Mouse (Mus musculus) small intestine, adult 2 months (tissue): ENCODE data around the gene Hist1h4f. TPM values are rescaled to one million over a fixed set of nuclear protein-coding genes. Genes with fewer than 3 reads are reported as not detected.

Source experiments
- H3K27ac ChIP-seq: fragments of 200-500 bp; 2 replicates; pipeline ENCODE4 v1.5.1; 2012; ENCODE audit warnings: low read depth, low read length, control low read depth, inconsistent platforms; ENCODE audit not compliant: insufficient read depth
- H3K27me3 ChIP-seq: fragments of 200-500 bp; 2 replicates; pipeline ENCODE4 v1.6.1; 2012; ENCODE audit warnings: mild to moderate bottlenecking, moderate library complexity, low read length, inconsistent platforms; ENCODE audit not compliant: control insufficient read depth, insufficient read depth
- H3K36me3 ChIP-seq: fragments of 200-500 bp; 2 replicates; pipeline ENCODE4 v1.6.1; 2012; ENCODE audit warnings: mild to moderate bottlenecking, low read length, control low read depth, inconsistent platforms; ENCODE audit not compliant: control insufficient read depth, insufficient read depth
- H3K4me1 ChIP-seq: fragments of 200-500 bp; 2 replicates; pipeline ENCODE4 v1.6.1; 2012; ENCODE audit warnings: low read length, inconsistent platforms, mixed read lengths; ENCODE audit not compliant: control insufficient read depth, insufficient read depth, insufficient read length
- H3K4me3 ChIP-seq: fragments of 200-500 bp; 2 replicates; pipeline ENCODE4 v1.5.1; 2012; ENCODE audit warnings: low read depth, mild to moderate bottlenecking, control low read depth, inconsistent platforms, low read length, moderate library complexity
- CTCF ChIP-seq: fragments of 200-500 bp; IDR thresholded peaks from 2 replicates; pipeline ENCODE4 v1.5.1; 2012; ENCODE audit warnings: low read depth, mild to moderate bottlenecking, control low read depth, inconsistent platforms, low read length, moderate library complexity, mixed read lengths; ENCODE audit not compliant: insufficient replicate concordance, insufficient read length; ENCODE audit errors: extremely low read depth
- POLR2A ChIP-seq: fragments of 200-500 bp; IDR thresholded peaks from 2 replicates; pipeline ENCODE4 v1.6.1; 2012; ENCODE audit warnings: low read depth, mild to moderate bottlenecking, control low read depth, inconsistent platforms, low read length, moderate library complexity
- WGBS: fragments of 180-500 bp; shearing (Covaris S2); methylation state at CpG from one replicate; pipeline ENCODE4 v1.1.7; 2018; 5-methylcytosine and 5-hydroxymethylcytosine counted together
- polyA plus RNA-seq: library from polyadenylated mRNA; depleted of rRNA; stranded (reverse); fragments of >200 nt; gene quantifications from 2 replicates; pipeline ENCODE4 v1.2.3, GENCODE M21; 2012; rRNA removed

The Hist1h4f gene
- polyA plus RNA-seq, 1 experiment: 13.6 TPM

DNA sequence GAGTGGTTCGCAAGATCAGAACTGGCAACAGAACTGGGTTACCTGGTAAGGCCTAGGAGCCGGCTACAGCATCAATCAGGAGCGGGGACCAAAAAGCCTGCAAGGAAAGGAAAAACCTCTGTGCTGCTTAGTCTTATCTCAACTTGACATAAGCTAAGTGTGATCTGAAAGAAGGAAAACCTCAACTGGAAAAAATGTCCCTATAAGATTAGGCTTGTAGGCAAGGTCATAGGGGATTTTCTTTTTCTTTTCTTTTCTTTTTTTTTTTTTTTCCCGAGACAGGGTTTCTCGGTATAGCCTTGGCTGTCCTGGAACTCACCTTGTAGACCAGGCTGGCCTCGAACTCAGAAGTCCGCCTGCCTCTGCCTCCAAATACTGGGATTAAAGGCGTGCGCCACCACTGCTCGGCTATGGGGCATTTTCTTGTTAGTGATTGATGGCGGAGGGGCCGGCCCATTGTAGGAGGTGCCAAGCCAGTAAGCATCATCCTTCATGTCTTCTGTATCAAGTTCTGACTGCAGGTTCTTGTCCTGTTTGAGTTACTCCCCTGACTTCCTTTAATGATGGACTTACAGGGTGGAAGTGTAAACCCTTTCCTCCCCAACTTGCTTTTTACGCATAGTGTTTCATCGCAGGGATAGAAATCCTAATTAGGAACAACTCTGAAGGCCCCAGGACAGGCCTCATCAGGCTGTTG, 44.5 kb downstream of the Hist1h4f start:
- peaks cover 2% of the 10 kb centered on the region; the same call in 1 of the 2 replicates for H3K4me1 ChIP-seq
- no peaks in the 10 kb centered on the region for H3K36me3 ChIP-seq
- H3K27me3 ChIP-seq: no peaks in the 10 kb centered on the region
- WGBS: 78% methylated on average over 14 of the region's 14 CpGs
- H3K27ac ChIP-seq: no peak overlapping the region
- H3K4me3 ChIP-seq: no peak overlapping the region
- TF ChIP-seq CTCF (no peak), POLR2A (no peak)

DNA sequence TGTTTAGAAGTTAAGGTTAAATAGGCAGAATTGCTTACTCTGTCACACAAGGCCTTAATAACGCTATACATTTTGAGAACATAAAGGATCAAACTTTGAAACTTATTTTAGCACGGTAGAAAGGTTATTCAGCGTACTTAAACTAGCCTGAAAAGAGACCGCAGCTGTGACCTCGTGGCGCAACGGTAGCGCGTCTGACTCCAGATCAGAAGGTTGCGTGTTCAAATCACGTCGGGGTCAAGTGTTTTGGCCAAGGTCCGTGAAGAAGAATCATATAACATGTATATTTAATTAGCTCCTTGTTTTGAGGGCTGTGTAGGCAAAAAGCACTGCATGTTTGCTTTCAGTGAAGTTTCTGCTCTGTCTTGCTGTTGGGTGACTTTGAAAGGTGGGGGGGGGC, 45.1 kb downstream of the Hist1h4f start:
- no peak overlapping the region for H3K27ac ChIP-seq
- no peak for TF ChIP-seq CTCF
- no peak for TF ChIP-seq POLR2A
- H3K4me1 ChIP-seq: peaks cover 2% of the 10 kb centered on the region; the same call in 1 of the 2 replicates
- no peaks in the 10 kb centered on the region for H3K27me3 ChIP-seq
- WGBS: 46% methylated on average over 13 of the region's 13 CpGs
- no peak overlapping the region for H3K4me3 ChIP-seq
- no peaks in the 10 kb centered on the region for H3K36me3 ChIP-seq

DNA sequence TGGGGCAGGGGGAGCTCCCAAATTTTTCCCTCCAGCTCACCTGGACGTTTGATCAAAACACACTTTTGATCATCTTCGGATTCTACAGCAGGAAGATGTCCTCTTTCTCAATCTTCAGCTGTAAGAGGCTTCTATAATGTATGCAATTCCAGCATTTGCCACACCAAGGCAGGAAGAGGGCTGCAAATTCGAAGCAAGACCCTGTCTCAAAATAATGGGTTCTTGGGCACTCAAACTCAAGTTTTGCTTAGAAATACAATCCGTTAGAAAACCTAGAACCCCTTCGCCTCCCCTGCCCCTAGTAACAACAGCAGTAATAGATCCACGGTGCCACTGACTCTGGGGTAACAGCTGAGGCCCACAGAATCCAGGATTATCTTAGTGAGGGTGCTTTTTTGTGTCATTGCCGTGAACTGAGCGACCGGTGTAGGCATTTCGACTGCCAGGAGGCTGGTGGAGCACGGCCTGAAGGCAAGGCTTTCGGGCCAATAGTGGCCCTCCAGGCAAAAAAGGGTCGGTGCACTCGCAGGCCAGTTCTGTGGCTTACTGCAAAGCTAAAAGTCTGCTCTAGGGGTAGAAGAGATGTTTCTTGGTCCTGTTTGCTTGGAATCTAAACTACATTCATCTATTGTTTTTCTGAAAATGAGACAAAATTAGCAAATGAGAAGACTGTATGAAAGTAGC, 45.6 kb downstream of the Hist1h4f start:
- H3K27ac ChIP-seq: no peak overlapping the region
- TF ChIP-seq CTCF: no peak
- no peak for TF ChIP-seq POLR2A
- H3K4me3 ChIP-seq: no peak overlapping the region
- peaks cover 2% of the 10 kb centered on the region; the same call in 1 of the 2 replicates for H3K4me1 ChIP-seq
- H3K27me3 ChIP-seq: no peaks in the 10 kb centered on the region
- H3K36me3 ChIP-seq: no peaks in the 10 kb centered on the region
- 69% methylated on average over 14 of the region's 14 CpGs for WGBS

DNA sequence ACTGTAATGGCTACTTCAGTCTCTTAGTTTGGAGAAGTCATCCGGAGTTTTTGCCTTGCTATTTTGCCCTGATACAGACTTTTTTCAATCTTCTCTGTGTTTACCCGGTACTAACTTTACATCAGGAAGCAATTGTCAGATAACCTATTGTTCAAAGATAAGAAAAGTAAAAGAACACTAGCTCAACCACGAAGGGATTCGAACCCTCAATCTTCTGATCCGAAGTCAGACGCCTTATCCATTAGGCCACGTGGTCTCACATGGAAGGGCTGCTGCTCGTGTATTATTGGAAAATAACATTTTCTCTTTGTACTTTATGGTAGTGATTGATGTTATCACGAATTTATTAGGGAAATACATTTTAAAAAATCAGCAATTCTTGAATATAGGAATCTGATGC, 47.7 kb downstream of the Hist1h4f start:
- no peaks in the 10 kb centered on the region for H3K36me3 ChIP-seq
- TF ChIP-seq POLR2A (no peak), CTCF (no peak)
- no peaks in the 10 kb centered on the region for H3K27me3 ChIP-seq
- no peak overlapping the region for H3K27ac ChIP-seq
- H3K4me1 ChIP-seq: no peaks in the 10 kb centered on the region
- 7% methylated on average over 9 of the region's 9 CpGs for WGBS
- H3K4me3 ChIP-seq: no peak overlapping the region

- Histone ChIP-seq H3K27ac (no peak overlapping the region), H3K4me1 (peaks cover 3% of the 10 kb centered on the region; the same call in 1 of the 2 replicates), H3K36me3 (no peaks in the 10 kb centered on the region), H3K4me3 (no peak overlapping the region), H3K27me3 (no peaks in the 10 kb centered on the region)
- 83% methylated on average over 4 of the region's 4 CpGs for WGBS
- TF ChIP-seq CTCF (no peak), POLR2A (no peak)
These were observed 48.5 kb downstream of the Hist1h4f start for GRCm38 (mm10) chr13:23502916-23503315.

GRCm38 (mm10) chr13:23502031-23502567, 49.3 kb downstream of the Hist1h4f start:
- 67% methylated on average over 9 of the region's 9 CpGs for WGBS
- H3K4me3 ChIP-seq: no peak overlapping the region
- no peaks in the 10 kb centered on the region for H3K27me3 ChIP-seq
- H3K27ac ChIP-seq: no peak overlapping the region
- TF ChIP-seq CTCF: no peak
- TF ChIP-seq POLR2A: no peak
- H3K4me1 ChIP-seq: peaks cover 3% of the 10 kb centered on the region; the same call in 1 of the 2 replicates
- no peaks in the 10 kb centered on the region for H3K36me3 ChIP-seq

DNA sequence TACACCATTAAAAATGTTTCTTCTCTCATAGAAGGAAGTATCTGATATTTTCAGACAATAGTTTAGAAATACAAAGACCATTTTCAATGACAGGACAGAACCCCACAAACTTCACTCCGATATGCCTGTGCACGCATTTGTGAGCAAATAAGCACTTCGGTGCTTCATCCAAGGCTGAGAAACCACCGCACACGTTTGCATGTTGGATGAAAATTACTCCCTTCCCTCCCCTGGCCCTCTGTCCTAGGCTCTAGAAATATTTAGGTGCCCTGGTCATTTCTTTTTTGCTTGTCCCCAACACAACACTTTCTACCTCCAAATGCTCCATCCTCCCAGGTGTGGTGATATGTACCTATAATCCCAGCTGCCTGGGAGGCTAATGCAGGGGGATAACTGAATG, 49.9 kb downstream of the Hist1h4f start:
- no peak overlapping the region for H3K4me3 ChIP-seq
- H3K27me3 ChIP-seq: no peaks in the 10 kb centered on the region
- H3K4me1 ChIP-seq: peaks cover 3% of the 10 kb centered on the region; the same call in 1 of the 2 replicates
- 57% methylated on average over 5 of the region's 5 CpGs for WGBS
- H3K27ac ChIP-seq: no peak overlapping the region
- TF ChIP-seq POLR2A: no peak
- TF ChIP-seq CTCF: no peak
- no peaks in the 10 kb centered on the region for H3K36me3 ChIP-seq

Other genes starting within 250 kb of the Hist1h4f start
- gene Zfp322a, start 182.4 kb downstream of the Hist1h4f start, polyA plus RNA-seq: 0.15 and 0.20 TPM in 2 replicates
- gene Abt1, start 127.8 kb downstream of the Hist1h4f start, polyA plus RNA-seq: 0.95 and 1.2 TPM in 2 replicates
- 0.05 TPM in 1 of 2 replicates, not detected in the other for gene Btn1a1, start 85.7 kb downstream of the Hist1h4f start, polyA plus RNA-seq
- gene Btn2a2, start 62.8 kb downstream of the Hist1h4f start, polyA plus RNA-seq: not detected in 2 replicates
- gene Hist1h4h, start 20.6 kb downstream of the Hist1h4f start, polyA plus RNA-seq: 39.6 and 71.6 TPM in 2 replicates
- 631 and 1,420 TPM in 2 replicates for gene Hist1h2af, start 17.7 kb downstream of the Hist1h4f start, polyA plus RNA-seq
- gene Hist1h3g, start 16.2 kb downstream of the Hist1h4f start, polyA plus RNA-seq: 43.4 and 65.8 TPM in 2 replicates
- gene Hist1h2bh, start 8.3 kb downstream of the Hist1h4f start, polyA plus RNA-seq: 2.4 and 5.1 TPM in 2 replicates
- gene Hist1h3f, start 7.6 kb downstream of the Hist1h4f start, polyA plus RNA-seq: 9.6 and 13.1 TPM in 2 replicates
- 0.27 and 0.29 TPM in 2 replicates for gene Hist1h1d, start 1.6 kb upstream of the Hist1h4f start, polyA plus RNA-seq
- gene Hist1h3e, start 10.7 kb upstream of the Hist1h4f start, polyA plus RNA-seq: 27.6 and 43.3 TPM in 2 replicates
- gene Hist1h2ae, start 19.6 kb upstream of the Hist1h4f start, polyA plus RNA-seq: 27.3 and 38.0 TPM in 2 replicates
- gene Hist1h2bg, start 19.7 kb upstream of the Hist1h4f start, polyA plus RNA-seq: 32.8 and 51.3 TPM in 2 replicates
- 9.0 and 24.6 TPM in 2 replicates for gene Hist1h2bf, start 22.5 kb upstream of the Hist1h4f start, polyA plus RNA-seq
- gene Hist1h2ad, start 22.7 kb upstream of the Hist1h4f start, polyA plus RNA-seq: 21.3 and 30.3 TPM in 2 replicates
- 11.5 and 24.2 TPM in 2 replicates for gene Hist1h3d, start 24.1 kb upstream of the Hist1h4f start, polyA plus RNA-seq
- gene Hist1h4d, start 29.9 kb upstream of the Hist1h4f start, polyA plus RNA-seq: 10.1 and 13.8 TPM in 2 replicates
- gene Hist1h2be, start 69.5 kb upstream of the Hist1h4f start, polyA plus RNA-seq: 1.5 and 1.8 TPM in 2 replicates
- gene Hist1h1e, start 70.9 kb upstream of the Hist1h4f start, polyA plus RNA-seq: 2.2 and 2.4 TPM in 2 replicates
- gene Hist1h2ac, start 132.3 kb upstream of the Hist1h4f start, polyA plus RNA-seq: 3.1 and 4.0 TPM in 2 replicates
- gene Hist1h2bc, start 132.6 kb upstream of the Hist1h4f start, polyA plus RNA-seq: 210 and 772 TPM in 2 replicates
- not detected in 2 replicates for gene Hist1h1t, start 144.2 kb upstream of the Hist1h4f start, polyA plus RNA-seq
- gene Hist1h4c, start 146.8 kb upstream of the Hist1h4f start, polyA plus RNA-seq: 13.7 and 17.8 TPM in 2 replicates
- gene Hfe, start 159.2 kb upstream of the Hist1h4f start, polyA plus RNA-seq: 3.5 and 7.7 TPM in 2 replicates
- gene Hist1h1c, start 187.2 kb upstream of the Hist1h4f start, polyA plus RNA-seq: 25.6 and 68.0 TPM in 2 replicates
- 39.3 and 49.1 TPM in 2 replicates for gene Hist1h3c, start 194.0 kb upstream of the Hist1h4f start, polyA plus RNA-seq
- 17.8 and 19.7 TPM in 2 replicates for gene Hist1h2bb, start 195.1 kb upstream of the Hist1h4f start, polyA plus RNA-seq
- gene Hist1h2ab, start 199.5 kb upstream of the Hist1h4f start, polyA plus RNA-seq: 32.5 and 55.3 TPM in 2 replicates
- 39.8 and 49.8 TPM in 2 replicates for gene Hist1h3b, start 200.6 kb upstream of the Hist1h4f start, polyA plus RNA-seq
- 17.0 and 25.9 TPM in 2 replicates for gene Hist1h4b, start 205.4 kb upstream of the Hist1h4f start, polyA plus RNA-seq
- 17.4 and 19.9 TPM in 2 replicates for gene Hist1h4a, start 209.6 kb upstream of the Hist1h4f start, polyA plus RNA-seq
- 32.6 and 42.4 TPM in 2 replicates for gene Hist1h3a, start 210.7 kb upstream of the Hist1h4f start, polyA plus RNA-seq
- gene Hist1h1a, start 212.0 kb upstream of the Hist1h4f start, polyA plus RNA-seq: 0.53 and 0.95 TPM in 2 replicates
- 0.90 and 4.5 TPM in 2 replicates for gene Trim38, start 218.3 kb upstream of the Hist1h4f start, polyA plus RNA-seq